Mouse (Mus musculus) spleen, adult 2 months (tissue): Measurements from ENCODE around the gene Fignl2. TPM values are rescaled to one million over a fixed set of nuclear protein-coding genes. Genes with fewer than 3 reads are reported as not detected.

ENCODE experiments used
- DNase-seq, 2 experiments: peaks; one replicate each; pipeline versions ENCODE4 v3.0.0 to v3.0.0-alpha.2; 2012 to 2021; ENCODE audit warnings: low spot score in 2 of 2, low read depth in 1 of 2
- H3K27ac ChIP-seq: fragments of 200-500 bp; 2 replicates; pipeline ENCODE4 v1.5.1; 2012; ENCODE audit warnings: low read length, inconsistent platforms; ENCODE audit not compliant: insufficient read depth
- H3K27me3 ChIP-seq: fragments of 200-500 bp; 2 replicates; pipeline ENCODE4 v1.6.1; 2012; ENCODE audit warnings: mild to moderate bottlenecking, moderate library complexity, low read length, inconsistent platforms; ENCODE audit not compliant: control insufficient read depth, insufficient read depth
- H3K36me3 ChIP-seq: fragments of 200-500 bp; 2 replicates; pipeline ENCODE4 v1.6.1; 2012; ENCODE audit warnings: mild to moderate bottlenecking, low read length, inconsistent platforms; ENCODE audit not compliant: control insufficient read depth, insufficient read depth
- H3K4me1 ChIP-seq: fragments of 200-500 bp; 2 replicates; pipeline ENCODE4 v1.6.1; 2011; ENCODE audit warnings: inconsistent platforms; ENCODE audit not compliant: control insufficient read depth, insufficient read depth, insufficient read length
- H3K4me3 ChIP-seq: fragments of 200-500 bp; 2 replicates; pipeline ENCODE4 v1.5.1; 2011; ENCODE audit warnings: mild to moderate bottlenecking, inconsistent platforms; ENCODE audit not compliant: insufficient read depth, insufficient read length; ENCODE audit errors: extremely low read depth
- CTCF ChIP-seq: fragments of 200-500 bp; IDR thresholded peaks from 2 replicates; pipeline ENCODE4 v1.5.1; 2011; ENCODE audit warnings: mild to moderate bottlenecking, inconsistent platforms; ENCODE audit not compliant: insufficient read depth, insufficient read length, insufficient replicate concordance; ENCODE audit errors: extremely low read depth
- POLR2A ChIP-seq: fragments of 200-500 bp; IDR thresholded peaks from 2 replicates; pipeline ENCODE4 v1.6.1; 2011; ENCODE audit warnings: low read depth, low read length, inconsistent platforms
- WGBS: fragments of 180-500 bp; shearing (Covaris S2); methylation state at CpG from one replicate; pipeline ENCODE4 v1.1.7; 2018; 5-methylcytosine and 5-hydroxymethylcytosine counted together
- polyA plus RNA-seq: library from polyadenylated mRNA; depleted of rRNA; stranded (reverse); fragments of >200 nt; gene quantifications from 2 replicates; pipeline ENCODE4 v1.2.3, GENCODE M21; 2012

Fignl2 gene
- polyA plus RNA-seq, 1 experiment, result 2.2 TPM

- Histone ChIP-seq H3K4me1 (peaks cover 2% of the 10 kb centered on the region; the same call in 1 of the 2 replicates), H3K27ac (no peak overlapping the region), H3K36me3 (no peaks in the 10 kb centered on the region), H3K4me3 (no peak overlapping the region), H3K27me3 (peaks cover 13% of the 10 kb centered on the region)
- TF ChIP-seq POLR2A (no peak), CTCF (no peak)
- 31% methylated on average over 26 of the region's 26 CpGs for WGBS
- DNase-seq, result no peak
These were observed 2.0 kb downstream of the Fignl2 start for GRCm38 (mm10) chr15:101076071-101077000.

- 68% methylated on average over 5 of the region's 5 CpGs for WGBS
- peaks cover 13% of the 10 kb centered on the region for H3K27me3 ChIP-seq
These were observed 2.7 kb downstream of the Fignl2 start for GRCm38 (mm10) chr15:101075656-101076055.

GRCm38 (mm10) chr15:101075150-101075549 is 3.2 kb downstream of the Fignl2 start:
- 79% methylated on average over 4 of the region's 4 CpGs for WGBS
- Histone ChIP-seq H3K27ac (no peak overlapping the region), H3K4me1 (peaks cover 2% of the 10 kb centered on the region; the same call in 1 of the 2 replicates), H3K4me3 (no peak overlapping the region), H3K27me3 (peaks cover 13% of the 10 kb centered on the region), H3K36me3 (no peaks in the 10 kb centered on the region)
- no peak for TF ChIP-seq CTCF
- no peak for DNase-seq

More at GRCm38 (mm10) chr15:101075656-101076055, 2.7 kb downstream of the Fignl2 start:
- DNase-seq, result no peak
- TF ChIP-seq CTCF (no peak), POLR2A (no peak)
- H3K36me3 ChIP-seq, result no peaks in the 10 kb centered on the region
- no peak overlapping the region for H3K27ac ChIP-seq
- peaks cover 2% of the 10 kb centered on the region; the same call in 1 of the 2 replicates for H3K4me1 ChIP-seq
- no peak overlapping the region for H3K4me3 ChIP-seq

- no peak for TF ChIP-seq POLR2A
- no peak for TF ChIP-seq CTCF
- 85% methylated on average over 5 of the region's 5 CpGs for WGBS
- DNase-seq, result no peak
- H3K36me3 ChIP-seq, result no peaks in the 10 kb centered on the region
- H3K27me3 ChIP-seq, result peaks cover 11% of the 10 kb centered on the region
- peaks cover 2% of the 10 kb centered on the region; the same call in 1 of the 2 replicates for H3K4me1 ChIP-seq
- H3K4me3 ChIP-seq, result no peak overlapping the region
- H3K27ac ChIP-seq, result no peak overlapping the region
These were observed 4.3 kb downstream of the Fignl2 start for GRCm38 (mm10) chr15:101074067-101074466.

- peaks cover 1% of the 10 kb centered on the region for H3K27me3 ChIP-seq
- no peaks in the 10 kb centered on the region for H3K36me3 ChIP-seq
- no peak overlapping the region for H3K4me3 ChIP-seq
- DNase-seq, result no peak
- H3K27ac ChIP-seq, result no peak overlapping the region
- no peak for TF ChIP-seq POLR2A
- no peak for TF ChIP-seq CTCF
- H3K4me1 ChIP-seq, result no peaks in the 10 kb centered on the region
- WGBS, result 69% methylated on average over 2 of the region's 2 CpGs
These were observed 5.6 kb downstream of the Fignl2 start for GRCm38 (mm10) chr15:101072736-101073135.

- 72% methylated on average over 5 of the region's 5 CpGs for WGBS
- TF ChIP-seq POLR2A (no peak), CTCF (no peak)
- DNase-seq, result no peak
- H3K27me3 ChIP-seq, result no peaks in the 10 kb centered on the region; the same call in none of the 2 replicates
- no peaks in the 10 kb centered on the region for H3K36me3 ChIP-seq
- H3K4me1 ChIP-seq, result no peaks in the 10 kb centered on the region
- no peak overlapping the region for H3K27ac ChIP-seq
- no peak overlapping the region for H3K4me3 ChIP-seq
These were observed 7.6 kb downstream of the Fignl2 start for GRCm38 (mm10) chr15:101070762-101071161.

GRCm38 (mm10) chr15:101069641-101070190 is 8.7 kb downstream of the Fignl2 start:
- no peaks in the 10 kb centered on the region for H3K4me1 ChIP-seq
- no peaks in the 10 kb centered on the region; the same call in 1 of the 2 replicates for H3K27me3 ChIP-seq
- no peaks in the 10 kb centered on the region for H3K36me3 ChIP-seq
- DNase-seq, result no peak
- no peak overlapping the region for H3K4me3 ChIP-seq
- TF ChIP-seq POLR2A, result no peak
- no peak for TF ChIP-seq CTCF
- no peak overlapping the region for H3K27ac ChIP-seq
- 70% methylated on average over 9 of the region's 9 CpGs for WGBS
